Comparison of ENCODE assay signal across 8 mouse cellular contexts in genomic region chr15:27788122-27788759, GRCm38 (mm10).
DNase-seq lines count a peak whose midpoint lies in the region; ATAC-seq lines count a peak whose summit lies in the region.

No protein-coding gene starts in this region.

- peak overlapping the region; percentile 71 for H3K27ac ChIP-seq in forebrain, embryonic 11.5 days (ENCODE audit: low read depth, low read length)
- H3K27ac ChIP-seq in hindbrain, embryonic 12.5 days: peak overlapping the region; percentile 93
- H3K27ac ChIP-seq in stomach, embryonic 16.5 days (ENCODE audit: low read length): peak overlapping the region; percentile 87

- 23% methylated on average over 17 of the region's 17 CpGs for WGBS in forebrain, embryonic 11.5 days
- WGBS in hindbrain, embryonic 12.5 days: 34% methylated on average over 17 of the region's 17 CpGs
- WGBS in stomach, embryonic 16.5 days: 27% methylated on average over 17 of the region's 17 CpGs

- no peaks in the 10 kb centered on the region for H3K36me3 ChIP-seq in forebrain, embryonic 11.5 days (ENCODE audit: control insufficient read depth, insufficient read depth, low read length)
- H3K36me3 ChIP-seq in hindbrain, embryonic 12.5 days: no peaks in the 10 kb centered on the region
- H3K36me3 ChIP-seq in stomach, embryonic 16.5 days (ENCODE audit: control insufficient read depth, insufficient read depth, low read length): no peaks in the 10 kb centered on the region

- H3K4me3 ChIP-seq in forebrain, embryonic 11.5 days (ENCODE audit: low read depth, low read length): peak overlapping the region; percentile 18
- peak overlapping the region; percentile 32 for H3K4me3 ChIP-seq in hindbrain, embryonic 12.5 days
- peak overlapping the region; percentile 48 for H3K4me3 ChIP-seq in stomach, embryonic 16.5 days (replicated peaks; ENCODE audit: low read length)

- H3K27me3 ChIP-seq in forebrain, embryonic 11.5 days (ENCODE audit: control insufficient read depth, insufficient read depth, low read length): no peaks in the 10 kb centered on the region
- H3K27me3 ChIP-seq in hindbrain, embryonic 12.5 days: no peaks in the 10 kb centered on the region
- H3K27me3 ChIP-seq in stomach, embryonic 16.5 days (ENCODE audit: control insufficient read depth, insufficient read depth, low read length): no peaks in the 10 kb centered on the region

- ATAC-seq in forebrain, embryonic 11.5 days (replicated peaks; ENCODE audit: low FRiP score): 0 out of 2 replicates have a peak, but pooled peaks have one; percentile 9
- ATAC-seq in hindbrain, embryonic 12.5 days (ENCODE audit: low FRiP score): peak; percentile 21
- ATAC-seq in stomach, embryonic 16.5 days (ENCODE audit: insufficient read depth, low FRiP score): peak; percentile 73

- peaks cover 36% of the 10 kb centered on the region for H3K4me1 ChIP-seq in forebrain, embryonic 11.5 days (replicated peaks; ENCODE audit: control insufficient read depth, insufficient read depth, low read length)
- H3K4me1 ChIP-seq in hindbrain, embryonic 12.5 days: peaks cover 85% of the 10 kb centered on the region
- H3K4me1 ChIP-seq in stomach, embryonic 16.5 days (ENCODE audit: control insufficient read depth, insufficient read depth, low read length): peaks cover 52% of the 10 kb centered on the region

- peak; percentile 51 to 53 for DNase-seq in lung, adult 18-20 months
- no peak for DNase-seq in lung, postnatal 25 days (ENCODE audit: low spot score)
- DNase-seq in forebrain, embryonic 11.5 days (ENCODE audit: low spot score): no peak
- peak; percentile 79 for DNase-seq in lung, postnatal 10 days
- no peak for DNase-seq in cerebellum, adult 11 months
- DNase-seq in ovary, adult 18-20 months (ENCODE audit: low spot score): no peak

- H3K9ac ChIP-seq in forebrain, embryonic 11.5 days (ENCODE audit: low read length): no peak overlapping the region
- peak overlapping the region; percentile 56 for H3K9ac ChIP-seq in hindbrain, embryonic 12.5 days
- peak overlapping the region; percentile 61 for H3K9ac ChIP-seq in stomach, embryonic 16.5 days (ENCODE audit: low read length)

- 0 out of 2 replicates have a peak overlapping the region, but pooled peaks have one; percentile 6 for H3K4me2 ChIP-seq in forebrain, embryonic 11.5 days (ENCODE audit: low read depth, low read length, severe bottlenecking)
- H3K4me2 ChIP-seq in hindbrain, embryonic 12.5 days (replicated peaks): peak overlapping the region; percentile 41
- H3K4me2 ChIP-seq in stomach, embryonic 16.5 days (ENCODE audit: low read depth, low read length): peak overlapping the region; percentile 46

- no peaks in the 10 kb centered on the region for H3K9me3 ChIP-seq in forebrain, embryonic 11.5 days (ENCODE audit: control insufficient read depth, low read length)
- H3K9me3 ChIP-seq in hindbrain, embryonic 12.5 days (replicated peaks): no peaks in the 10 kb centered on the region
- H3K9me3 ChIP-seq in stomach, embryonic 16.5 days (replicated peaks; ENCODE audit: control insufficient read depth, low read length): no peaks in the 10 kb centered on the region

Comparison
In these comparisons a context has a peak if more than half of its experiments do, and no peak if none do; other contexts are left out.
1. DNase-seq: peak in lung, adult 18-20 months (2 of 2) and lung, postnatal 10 days (single experiment); none in lung, postnatal 25 days (single experiment), forebrain, embryonic 11.5 days (single experiment), cerebellum, adult 11 months (single experiment) and ovary, adult 18-20 months (single experiment).
2. ATAC-seq: peak in every context shown above with its lines; median percentile 73 in stomach, embryonic 16.5 days; 21 in hindbrain, embryonic 12.5 days; 9 in forebrain, embryonic 11.5 days.
3. Peak in every context shown above with its lines, with median percentiles within 50 percentile points of each other: H3K27ac ChIP-seq, H3K4me2 ChIP-seq and H3K4me3 ChIP-seq.